Mouse (Mus musculus) neural tube, embryonic 12.5 days (tissue): ENCODE measurements around the gene Nubp1. TPM values are rescaled to one million over a fixed set of nuclear protein-coding genes. Genes with fewer than 3 reads are reported as not detected.

Experiments used
- ATAC-seq: fragments of 200-750 bp; cut with Nextera tagmentation; 2 replicates; pipeline ENCODE4 v1.8.0; 2017; ENCODE audit warnings: low read depth, mild to moderate bottlenecking, moderate TSS enrichment, moderate library complexity; ENCODE audit not compliant: low FRiP score
- H3K27ac ChIP-seq: fragments of 300-500 bp; sonication (generic); 2 replicates; pipeline ENCODE4 v1.5.1; 2016
- H3K27me3 ChIP-seq: fragments of 300-500 bp; sonication (generic); replicated peaks from 2 replicates; pipeline ENCODE4 v1.6.1; 2016; ENCODE audit warnings: mild to moderate bottlenecking
- H3K36me3 ChIP-seq: fragments of 300-500 bp; sonication (generic); 2 replicates; pipeline ENCODE4 v1.6.1; 2016; ENCODE audit warnings: mild to moderate bottlenecking
- H3K4me1 ChIP-seq: fragments of 300-500 bp; sonication (generic); 2 replicates; pipeline ENCODE4 v1.6.1; 2016
- H3K4me2 ChIP-seq: fragments of 300-500 bp; sonication (generic); replicated peaks from 2 replicates; pipeline ENCODE4 v1.6.1; 2016; ENCODE audit warnings: mild to moderate bottlenecking
- H3K4me3 ChIP-seq: fragments of 300-500 bp; sonication (generic); 2 replicates; pipeline ENCODE4 v1.5.1; 2016
- H3K9ac ChIP-seq: fragments of 300-500 bp; sonication (generic); 2 replicates; pipeline ENCODE4 v1.6.1; 2016; ENCODE audit warnings: mild to moderate bottlenecking
- H3K9me3 ChIP-seq: fragments of 300-500 bp; sonication (generic); 2 replicates; pipeline ENCODE4 v1.6.1; 2016; ENCODE audit warnings: mild to moderate bottlenecking
- whole genome bisulfite sequencing: fragments of 180-500 bp; shearing (Covaris S2); methylation state at CpG from one replicate; pipeline ENCODE4 v1.1.7; 2016; 5-methylcytosine and 5-hydroxymethylcytosine counted together
- polyA plus RNA-seq: library from polyadenylated mRNA; unstranded; fragments of >200 nt; fragmentation: Nextera tagmentation; extraction: Ambion mirVana; gene quantifications from 2 replicates; pipeline ENCODE4 v1.2.1, GENCODE M21; 2016

Gene Nubp1
- polyA plus RNA-seq, 1 experiment from 2014 or later: 55.5 TPM

DNA sequence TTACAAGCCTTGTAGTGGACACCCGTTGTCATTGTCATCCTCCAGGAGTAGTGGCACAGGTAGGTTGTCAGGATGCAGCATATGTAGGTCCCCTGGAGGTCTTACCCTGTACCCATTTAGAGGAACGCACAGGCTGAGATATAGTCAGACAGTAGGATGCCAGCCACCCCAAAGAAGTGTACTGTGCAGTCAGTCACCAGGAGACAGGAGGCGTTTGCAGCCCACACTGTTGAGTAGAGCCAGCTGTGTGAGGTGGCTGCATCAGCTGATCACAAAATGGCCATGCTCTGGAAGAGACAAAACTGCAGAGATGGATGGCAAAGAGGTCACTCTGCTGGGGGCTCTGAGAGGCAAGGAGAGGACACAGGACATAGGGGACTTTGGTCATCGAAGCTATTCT is 20.6 kb downstream of the Nubp1 start:
- H3K36me3 ChIP-seq: peaks cover 6% of the 10 kb centered on the region; the same call in 1 of the 2 replicates
- H3K4me1 ChIP-seq: no peaks in the 10 kb centered on the region
- no peaks in the 10 kb centered on the region for H3K27me3 ChIP-seq
- no peaks in the 10 kb centered on the region for H3K9me3 ChIP-seq
- no peak overlapping the region for H3K4me2 ChIP-seq
- ATAC-seq: no peak
- WGBS: 85% methylated on average over 4 of the region's 4 CpGs
- no peak overlapping the region for H3K27ac ChIP-seq
- no peak overlapping the region for H3K9ac ChIP-seq
- no peak overlapping the region for H3K4me3 ChIP-seq

DNA sequence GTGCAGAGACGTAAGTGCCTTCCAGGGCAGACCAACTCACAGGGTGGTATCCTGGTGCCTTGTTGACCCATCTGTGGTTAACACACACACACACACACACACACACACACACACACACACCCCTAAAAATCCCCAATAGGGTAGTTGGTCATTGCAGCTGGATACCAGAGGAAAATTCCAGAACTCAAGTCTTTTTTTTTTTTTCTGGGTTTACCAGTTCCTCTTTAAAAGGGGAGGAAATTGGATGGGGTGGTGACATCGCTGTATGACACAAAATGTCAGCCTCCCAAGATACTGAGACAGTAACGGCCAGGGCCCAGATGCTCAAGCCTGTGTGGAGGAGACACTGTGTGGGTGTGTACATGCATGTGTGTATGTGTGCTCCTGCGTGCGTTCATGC is 21.6 kb downstream of the Nubp1 start:
- 85% methylated on average over 5 of the region's 5 CpGs for WGBS

DNA sequence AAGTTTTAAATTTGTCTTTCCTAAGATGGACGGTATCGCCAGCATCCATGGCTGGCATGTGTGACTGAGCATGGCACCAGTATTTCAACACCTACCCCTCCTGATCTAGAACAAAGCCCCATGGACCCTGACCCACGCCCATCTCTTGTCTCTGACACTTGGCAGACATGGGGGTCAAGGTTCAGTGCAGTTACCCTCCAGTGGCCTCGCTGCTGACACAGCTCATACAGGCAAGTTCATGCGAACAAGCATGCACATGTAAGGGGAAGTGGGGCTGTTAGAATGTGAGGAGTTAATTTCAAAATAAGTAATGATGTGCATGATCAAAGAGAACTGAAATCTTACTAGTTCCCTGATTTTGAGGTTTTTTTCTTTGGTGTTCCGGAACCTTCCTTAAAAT is 24.4 kb downstream of the Nubp1 start:
- 88% methylated on average over 6 of the region's 6 CpGs for WGBS
- Histone ChIP-seq H3K9me3 (no peaks in the 10 kb centered on the region), H3K36me3 (peaks cover 3% of the 10 kb centered on the region; the same call in 1 of the 2 replicates), H3K27me3 (no peaks in the 10 kb centered on the region), H3K9ac (no peak overlapping the region), H3K4me3 (no peak overlapping the region), H3K4me1 (no peaks in the 10 kb centered on the region), H3K4me2 (no peak overlapping the region), H3K27ac (no peak overlapping the region)
- ATAC-seq: no peak

More for the DNA sequence above, 21.6 kb downstream of the Nubp1 start:
- no peak for ATAC-seq
- H3K27me3 ChIP-seq: no peaks in the 10 kb centered on the region
- H3K4me3 ChIP-seq: no peak overlapping the region
- H3K4me2 ChIP-seq: no peak overlapping the region
- no peaks in the 10 kb centered on the region for H3K4me1 ChIP-seq
- H3K36me3 ChIP-seq: peaks cover under 1% of the 10 kb centered on the region; the same call in 1 of the 2 replicates
- no peaks in the 10 kb centered on the region for H3K9me3 ChIP-seq
- no peak overlapping the region for H3K9ac ChIP-seq
- H3K27ac ChIP-seq: no peak overlapping the region

DNA sequence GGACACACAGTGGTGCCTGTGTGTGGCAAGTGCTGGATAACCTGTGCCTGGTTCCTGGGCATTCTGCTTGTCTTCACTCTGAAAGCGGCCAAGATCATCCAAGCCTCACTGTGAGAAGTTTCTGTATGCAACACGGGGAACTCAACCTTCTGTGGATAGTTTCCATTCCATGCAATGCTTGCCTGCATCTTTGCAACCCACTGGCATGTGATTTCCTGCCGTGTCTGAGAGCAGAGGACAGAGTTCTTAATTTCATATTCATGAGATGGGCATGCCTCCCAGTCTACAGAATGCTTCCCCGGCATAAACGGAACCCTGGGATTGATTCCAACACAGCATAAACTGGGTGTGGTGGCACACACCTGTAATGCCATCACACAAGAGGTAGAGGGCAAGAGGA is 26.3 kb downstream of the Nubp1 start:
- H3K4me1 ChIP-seq: no peaks in the 10 kb centered on the region
- no peaks in the 10 kb centered on the region for H3K9me3 ChIP-seq
- ATAC-seq: no peak
- H3K9ac ChIP-seq: no peak overlapping the region
- no peak overlapping the region for H3K4me3 ChIP-seq
- H3K4me2 ChIP-seq: no peak overlapping the region
- no peaks in the 10 kb centered on the region for H3K27me3 ChIP-seq
- H3K27ac ChIP-seq: no peak overlapping the region
- H3K36me3 ChIP-seq: 0 out of 2 replicates have a peak, but pooled peaks cover 3% of the 10 kb centered on the region
- 88% methylated on average over 5 of the region's 5 CpGs for WGBS

DNA sequence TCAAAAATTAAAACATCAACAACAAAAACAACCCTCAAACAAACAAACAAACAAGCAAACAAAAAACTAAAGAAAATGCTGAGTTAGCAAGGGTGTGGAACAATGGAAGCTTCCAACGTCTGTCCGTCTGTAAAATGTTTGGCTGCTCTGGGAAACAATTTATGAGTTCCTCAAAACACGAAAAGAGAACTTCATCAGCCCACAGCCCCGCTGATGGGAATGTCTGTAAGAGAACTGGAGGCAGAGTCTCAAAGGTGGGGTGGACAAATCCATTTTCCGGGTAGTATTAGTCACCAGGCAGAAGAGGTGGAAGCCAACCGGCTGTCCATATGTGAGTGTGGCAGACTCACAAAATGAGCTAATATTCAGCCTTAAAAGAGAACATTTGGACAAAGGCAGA is 29.6 kb downstream of the Nubp1 start:
- no peak overlapping the region for H3K4me3 ChIP-seq
- H3K36me3 ChIP-seq: 0 out of 2 replicates have a peak, but pooled peaks cover 3% of the 10 kb centered on the region
- no peaks in the 10 kb centered on the region for H3K27me3 ChIP-seq
- H3K9me3 ChIP-seq: no peaks in the 10 kb centered on the region
- no peak overlapping the region for H3K4me2 ChIP-seq
- no peak for ATAC-seq
- WGBS: 88% methylated on average over 6 of the region's 6 CpGs
- H3K9ac ChIP-seq: no peak overlapping the region
- no peak overlapping the region for H3K27ac ChIP-seq
- peaks cover 13% of the 10 kb centered on the region for H3K4me1 ChIP-seq

DNA sequence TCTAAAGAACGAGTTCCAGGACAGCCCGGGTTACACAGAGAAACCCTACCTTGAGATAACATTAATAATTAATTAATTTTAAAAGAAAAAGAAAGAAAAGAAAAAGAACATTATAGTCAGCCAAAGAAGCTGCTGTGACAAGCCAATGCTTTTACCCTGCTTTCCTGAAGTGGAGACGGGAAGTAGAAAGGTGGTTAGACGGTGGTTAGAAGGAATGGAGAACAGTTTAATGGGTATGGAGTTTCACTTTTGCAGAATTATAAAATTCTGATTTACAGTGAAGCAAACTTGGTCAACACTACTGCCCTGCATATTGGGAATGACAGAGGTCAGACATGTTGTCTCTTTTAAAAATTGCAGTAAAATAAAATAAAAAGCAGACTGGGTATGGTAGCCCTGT is 30.0 kb downstream of the Nubp1 start:
- ATAC-seq: no peak
- Histone ChIP-seq H3K27ac (no peak overlapping the region), H3K4me2 (no peak overlapping the region), H3K9me3 (no peaks in the 10 kb centered on the region), H3K4me3 (no peak overlapping the region), H3K36me3 (0 out of 2 replicates have a peak, but pooled peaks cover 3% of the 10 kb centered on the region), H3K9ac (no peak overlapping the region), H3K4me1 (peaks cover 17% of the 10 kb centered on the region), H3K27me3 (no peaks in the 10 kb centered on the region)
- 94% methylated on average over 4 of the region's 4 CpGs for WGBS

DNA sequence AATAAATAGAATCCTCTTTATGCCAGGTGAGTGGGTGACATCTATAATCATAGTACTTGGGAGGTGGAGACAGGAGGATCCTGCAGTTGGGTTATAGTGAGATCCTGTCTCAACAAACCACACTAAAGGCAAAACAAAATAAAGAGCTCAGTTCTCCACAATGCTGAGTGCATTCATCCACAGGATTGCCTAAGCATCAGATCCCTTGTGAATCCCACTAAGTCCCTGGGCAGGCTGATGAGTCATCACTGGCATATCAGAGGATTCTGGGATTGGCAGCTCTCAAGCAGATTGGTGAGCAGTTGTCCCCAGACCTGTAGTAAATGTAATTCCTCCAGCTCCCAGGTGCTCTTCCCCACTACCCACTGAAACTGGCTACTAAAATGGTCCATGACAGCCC is 32.0 kb downstream of the Nubp1 start:
- H3K4me3 ChIP-seq: no peak overlapping the region
- ATAC-seq: no peak
- H3K27me3 ChIP-seq: no peaks in the 10 kb centered on the region
- H3K9me3 ChIP-seq: no peaks in the 10 kb centered on the region
- no peak overlapping the region for H3K9ac ChIP-seq
- no peak overlapping the region for H3K27ac ChIP-seq
- H3K4me1 ChIP-seq: peaks cover 25% of the 10 kb centered on the region
- H3K4me2 ChIP-seq: no peak overlapping the region
- no peaks in the 10 kb centered on the region for H3K36me3 ChIP-seq

DNA sequence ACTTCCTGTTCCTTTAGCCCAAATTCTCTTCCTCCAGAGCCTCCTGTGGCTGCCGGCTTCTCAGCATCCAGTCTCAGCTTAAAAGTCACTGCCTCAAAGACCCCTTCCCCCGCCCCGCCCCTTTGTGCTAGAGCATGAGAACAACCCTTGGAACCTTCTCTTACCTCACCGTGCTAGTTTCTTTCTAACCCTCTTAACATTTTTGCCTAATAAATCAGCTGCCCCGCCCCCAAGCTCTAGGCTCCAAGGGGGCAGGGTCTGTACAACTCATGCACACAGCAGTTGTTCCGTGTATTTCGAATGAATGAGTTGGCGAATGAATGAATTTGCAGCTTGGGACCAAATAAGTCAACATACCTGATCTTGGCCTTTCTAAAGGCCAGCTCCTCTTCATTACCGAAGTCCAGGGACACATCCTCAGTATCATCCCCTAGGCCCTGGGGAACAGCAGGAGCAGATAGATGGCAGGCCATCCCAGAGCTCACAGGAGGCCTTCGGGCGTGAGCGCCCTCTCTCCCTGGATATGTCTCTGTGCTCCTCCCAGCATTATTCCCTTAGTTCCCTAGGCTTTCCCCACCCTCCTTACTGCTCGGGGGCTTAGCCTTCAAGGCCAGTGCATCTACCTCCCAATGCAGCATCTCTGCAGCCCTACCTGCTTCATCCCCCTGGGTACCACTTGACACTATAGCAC is 35.0 kb downstream of the Nubp1 start:
- H3K36me3 ChIP-seq: no peaks in the 10 kb centered on the region
- peak overlapping the region; percentile 51 for H3K27ac ChIP-seq
- peak overlapping the region; percentile 45 for H3K4me3 ChIP-seq
- peaks cover 25% of the 10 kb centered on the region for H3K4me1 ChIP-seq
- peak overlapping the region; percentile 62 for H3K9ac ChIP-seq
- peak overlapping the region; percentile 71 for H3K4me2 ChIP-seq
- ATAC-seq: peak; percentile 80
- no peaks in the 10 kb centered on the region for H3K9me3 ChIP-seq
- H3K27me3 ChIP-seq: no peaks in the 10 kb centered on the region
- WGBS: 15% methylated on average over 13 of the region's 13 CpGs

DNA sequence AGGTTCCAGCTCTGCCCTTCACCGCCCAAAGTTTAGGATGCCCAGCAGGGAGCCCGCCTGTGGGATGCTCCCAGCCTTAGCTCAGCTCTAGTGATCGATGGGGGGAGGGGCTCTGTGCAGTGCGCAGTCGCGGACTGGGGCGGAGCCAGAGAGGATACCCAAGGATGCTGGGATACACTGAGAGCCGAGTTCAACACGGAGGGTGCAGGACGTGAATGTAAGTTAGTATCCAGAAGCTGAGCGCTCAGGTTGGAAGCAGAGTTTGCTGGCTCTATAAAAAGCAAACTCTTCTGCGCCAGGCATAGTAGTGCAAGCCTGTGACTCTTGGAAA is 35.5 kb downstream of the Nubp1 start, which contains the start of gene Tvp23a:
Gene Tvp23a, minus strand, starts transcription at position 99 of the 331 bp plus-strand sequence.
- peak within 1 kb of the TSS; percentile 45 for H3K4me3 ChIP-seq
- H3K9ac ChIP-seq: peak within 1 kb of the TSS; percentile 62
- H3K4me1 ChIP-seq: peaks cover 25% of the 10 kb centered on the region
- H3K36me3 ChIP-seq: no peaks in the 10 kb centered on the region
- WGBS: 2% methylated on average over 12 of the region's 12 CpGs
- peak within 1 kb of the TSS; percentile 71 for H3K4me2 ChIP-seq
- ATAC-seq: peak; percentile 98
- H3K27ac ChIP-seq: peak within 1 kb of the TSS; percentile 51
- no peaks in the 10 kb centered on the region for H3K27me3 ChIP-seq
- no peaks in the 10 kb centered on the region for H3K9me3 ChIP-seq

DNA sequence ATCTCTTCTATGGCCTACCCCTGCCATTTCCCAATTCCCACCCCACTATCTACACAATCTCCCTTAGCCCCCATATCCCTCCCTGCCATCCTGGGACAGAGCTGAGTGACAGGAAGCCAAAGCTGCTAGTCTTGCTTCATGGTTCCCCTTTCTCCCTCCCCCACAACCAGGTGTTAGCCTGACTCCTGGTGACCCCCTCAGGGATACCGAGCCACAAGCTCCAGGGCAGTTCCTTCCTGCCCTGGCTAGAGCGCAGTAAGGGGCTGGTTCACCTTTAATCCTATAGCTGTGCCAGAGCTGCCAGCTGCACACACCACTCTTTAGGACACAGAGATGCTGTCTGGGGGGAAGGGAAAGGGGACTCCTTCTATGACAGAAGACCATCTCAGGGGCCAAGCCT is 36.0 kb downstream of the Nubp1 start:
- peak; percentile 31; the same call in 1 of the 2 replicates for ATAC-seq
- H3K4me3 ChIP-seq: peak overlapping the region; percentile 45
- peak overlapping the region; percentile 71 for H3K4me2 ChIP-seq
- WGBS: 80% methylated on average over 2 of the region's 2 CpGs
- H3K9ac ChIP-seq: peak overlapping the region; percentile 62; the same call in 1 of the 2 replicates
- H3K9me3 ChIP-seq: no peaks in the 10 kb centered on the region
- H3K4me1 ChIP-seq: peaks cover 25% of the 10 kb centered on the region
- H3K36me3 ChIP-seq: no peaks in the 10 kb centered on the region
- no peak overlapping the region for H3K27ac ChIP-seq
- no peaks in the 10 kb centered on the region for H3K27me3 ChIP-seq

DNA sequence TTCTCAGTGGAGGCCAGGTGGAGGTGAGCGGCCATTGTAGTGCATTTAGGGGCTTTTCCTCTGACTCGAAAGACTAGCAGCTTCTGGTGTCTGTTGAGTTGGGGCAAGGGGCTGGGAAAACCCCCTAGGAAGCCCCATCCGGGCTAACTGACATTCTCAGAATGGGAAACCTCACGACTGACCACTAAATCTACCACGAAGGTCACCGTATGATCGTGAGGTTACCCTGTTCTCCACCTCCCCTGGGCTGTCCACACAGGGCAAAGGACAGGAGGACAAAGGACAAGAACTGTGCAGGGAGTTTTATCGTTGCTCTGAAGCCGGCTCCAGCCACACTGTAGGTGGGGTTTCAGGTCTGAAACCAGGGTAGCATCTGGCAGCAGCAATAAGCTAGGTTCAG is 37.2 kb downstream of the Nubp1 start:
- peaks cover 25% of the 10 kb centered on the region for H3K4me1 ChIP-seq
- no peak overlapping the region for H3K9ac ChIP-seq
- ATAC-seq: no peak
- no peak overlapping the region for H3K4me3 ChIP-seq
- 88% methylated on average over 9 of the region's 9 CpGs for WGBS
- H3K36me3 ChIP-seq: no peaks in the 10 kb centered on the region
- no peak overlapping the region for H3K4me2 ChIP-seq
- no peaks in the 10 kb centered on the region for H3K9me3 ChIP-seq
- no peaks in the 10 kb centered on the region for H3K27me3 ChIP-seq
- no peak overlapping the region for H3K27ac ChIP-seq

DNA sequence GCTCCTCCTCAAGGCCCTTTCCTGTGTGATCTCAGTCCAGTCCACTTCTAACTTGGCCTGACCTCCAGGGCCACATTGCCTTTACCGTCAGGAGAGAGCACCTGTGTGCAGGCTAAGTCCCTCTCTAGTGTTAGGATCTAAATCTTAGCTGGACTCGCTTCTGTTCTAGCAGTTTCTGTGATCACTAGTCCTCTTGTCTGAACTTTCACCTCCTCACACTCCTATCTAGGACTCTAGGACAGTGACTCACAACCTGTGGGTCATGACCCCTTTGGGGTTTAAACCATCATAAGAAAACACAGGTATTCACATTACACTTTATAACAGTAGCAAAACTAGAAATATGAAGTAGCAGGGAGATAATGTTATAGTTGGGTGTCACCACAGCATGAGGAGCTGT is 40.2 kb downstream of the Nubp1 start:
- H3K4me3 ChIP-seq: no peak overlapping the region
- ATAC-seq: no peak
- no peaks in the 10 kb centered on the region for H3K9me3 ChIP-seq
- WGBS: 94% methylated on average over 2 of the region's 2 CpGs
- no peak overlapping the region for H3K9ac ChIP-seq
- no peaks in the 10 kb centered on the region for H3K27me3 ChIP-seq
- peaks cover 13% of the 10 kb centered on the region for H3K4me1 ChIP-seq
- no peak overlapping the region for H3K27ac ChIP-seq
- H3K36me3 ChIP-seq: no peaks in the 10 kb centered on the region
- H3K4me2 ChIP-seq: no peak overlapping the region

DNA sequence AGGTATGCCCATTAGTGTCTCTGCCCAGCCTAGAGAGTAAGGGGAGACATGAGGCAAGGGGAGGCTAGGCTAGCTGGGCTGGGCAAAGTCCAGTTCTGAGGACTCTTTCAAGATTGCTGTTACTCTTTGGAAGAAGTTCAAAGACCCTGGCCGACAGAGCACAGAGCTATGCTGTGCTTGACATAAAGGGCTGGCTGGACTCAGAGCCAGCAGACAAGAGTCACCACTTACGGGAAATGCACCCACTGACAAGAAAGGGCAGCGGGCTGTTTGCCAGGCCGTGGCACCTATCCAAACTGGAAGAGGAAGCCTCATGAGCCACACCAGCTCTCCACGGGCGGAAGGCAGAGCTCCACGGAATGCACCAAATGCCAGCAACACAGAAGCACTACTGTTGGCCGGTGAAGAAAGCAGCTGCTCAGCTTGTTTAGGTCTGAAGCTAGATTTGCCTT is 40.7 kb downstream of the Nubp1 start:
- WGBS: 88% methylated on average over 8 of the region's 8 CpGs
- Histone ChIP-seq H3K4me3 (no peak overlapping the region), H3K9ac (no peak overlapping the region), H3K36me3 (no peaks in the 10 kb centered on the region), H3K27me3 (no peaks in the 10 kb centered on the region), H3K27ac (no peak overlapping the region), H3K4me1 (peaks cover 12% of the 10 kb centered on the region), H3K9me3 (no peaks in the 10 kb centered on the region), H3K4me2 (no peak overlapping the region)
- ATAC-seq: no peak
